Mouse (Mus musculus) E14TG2a.4 (cell line): ENCODE data around the gene Spag16.

ENCODE experiments used
- H3K27me3 ChIP-seq: 2 replicates; pipeline ENCODE4 v1.6.1; 2014; ENCODE audit warnings: low read length, control low read depth; ENCODE audit not compliant: insufficient read depth
- H3K36me3 ChIP-seq: 2 replicates; pipeline ENCODE4 v1.6.1; 2014; ENCODE audit warnings: low read length, control low read depth; ENCODE audit not compliant: insufficient read depth
- H3K4me1 ChIP-seq: replicated peaks from 2 replicates; pipeline ENCODE4 v1.6.1; 2014; ENCODE audit warnings: low read depth, low read length, control low read depth
- H3K4me3 ChIP-seq: replicated peaks from 2 replicates; pipeline ENCODE4 v1.5.1; 2014; ENCODE audit warnings: mild to moderate bottlenecking, low read length
- H3K9me3 ChIP-seq: 2 replicates; pipeline ENCODE4 v1.6.1; 2014; ENCODE audit warnings: low read length, control low read depth
- CTCF ChIP-seq: conservative IDR thresholded peaks from 2 replicates; pipeline ENCODE4 v1.5.1; 2014; ENCODE audit warnings: low read length
- NANOG ChIP-seq: IDR thresholded peaks from 2 replicates; pipeline ENCODE4 v1.6.1; 2014; ENCODE audit warnings: borderline replicate concordance, low read length, mixed read lengths
- POU5F1 ChIP-seq: IDR thresholded peaks from 2 replicates; pipeline ENCODE4 v1.6.1; 2014; ENCODE audit warnings: low read length, borderline replicate concordance

Gene Spag16

DNA sequence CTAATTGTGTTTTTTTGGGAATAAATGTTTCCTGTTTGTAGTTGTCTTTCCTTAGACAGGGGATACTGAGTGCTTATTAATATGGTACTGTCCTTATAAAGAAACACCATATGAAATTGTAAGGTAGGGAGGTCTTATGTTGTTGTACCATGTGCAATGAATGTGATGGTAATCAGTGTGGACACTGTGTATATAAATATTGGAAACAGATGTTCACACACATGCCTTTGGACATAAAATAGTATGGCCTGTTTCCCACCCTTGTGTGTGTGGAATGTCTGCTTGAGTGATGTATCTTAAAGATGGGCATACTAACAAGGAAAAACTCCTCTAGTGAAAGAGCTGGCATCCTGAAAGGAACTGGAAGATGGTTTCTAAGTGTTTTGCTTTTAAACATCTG, 692.1 kb downstream of the Spag16 start:
- TF ChIP-seq POU5F1 (no peak), CTCF (no peak), NANOG (no peak)
- H3K27me3 ChIP-seq: no peaks in the 10 kb centered on the region
- no peaks in the 10 kb centered on the region for H3K4me1 ChIP-seq
- H3K9me3 ChIP-seq: peaks cover 9% of the 10 kb centered on the region
- no peaks in the 10 kb centered on the region for H3K36me3 ChIP-seq
- no peak overlapping the region for H3K4me3 ChIP-seq

DNA sequence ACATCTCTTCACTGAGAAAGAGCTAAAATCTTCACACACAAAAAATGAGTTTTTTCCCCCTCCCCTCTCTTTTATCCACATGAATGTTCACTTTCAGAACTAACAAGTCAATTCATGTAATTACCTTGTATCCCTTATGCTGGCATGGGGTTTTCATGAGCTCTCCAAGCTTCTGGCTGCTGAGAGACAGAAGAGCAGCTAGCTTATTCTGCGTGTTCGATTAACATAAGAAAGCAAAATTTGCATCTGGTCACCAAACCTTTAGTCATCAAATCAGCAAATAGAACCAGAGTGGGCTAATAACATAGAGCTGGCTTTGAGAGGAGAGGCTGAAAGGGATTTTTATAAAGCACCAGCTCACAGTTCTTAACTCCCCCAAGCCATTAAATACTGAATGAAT, 700.4 kb downstream of the Spag16 start:
- H3K36me3 ChIP-seq: no peaks in the 10 kb centered on the region
- H3K27me3 ChIP-seq: no peaks in the 10 kb centered on the region
- peaks cover 11% of the 10 kb centered on the region for H3K9me3 ChIP-seq
- no peak for TF ChIP-seq POU5F1
- H3K4me3 ChIP-seq: no peak overlapping the region
- H3K4me1 ChIP-seq: no peaks in the 10 kb centered on the region

DNA sequence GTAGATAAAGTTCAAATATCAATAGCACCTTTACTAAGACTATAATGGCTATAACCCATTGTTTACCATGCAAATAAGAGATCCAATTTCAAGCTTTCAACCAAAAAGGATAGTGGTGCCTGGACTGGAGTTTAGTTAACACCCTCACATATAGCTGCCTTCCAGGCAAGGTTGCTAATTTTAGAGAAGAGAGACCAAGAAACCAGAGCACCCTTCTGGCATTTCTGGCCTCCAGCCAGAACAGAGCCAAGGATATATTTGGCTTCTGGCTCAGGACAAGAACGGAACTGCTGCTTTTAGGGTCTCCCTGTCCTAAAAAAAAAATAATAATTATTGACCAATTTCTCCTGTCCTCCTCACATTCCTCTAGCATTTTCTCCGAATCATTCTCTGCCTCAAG, 703.0 kb downstream of the Spag16 start:
- Histone ChIP-seq H3K36me3 (no peaks in the 10 kb centered on the region), H3K4me1 (no peaks in the 10 kb centered on the region), H3K27me3 (no peaks in the 10 kb centered on the region), H3K4me3 (no peak overlapping the region), H3K9me3 (no peaks in the 10 kb centered on the region)
- no peak for TF ChIP-seq NANOG
- no peak for TF ChIP-seq CTCF
- TF ChIP-seq POU5F1: no peak

DNA sequence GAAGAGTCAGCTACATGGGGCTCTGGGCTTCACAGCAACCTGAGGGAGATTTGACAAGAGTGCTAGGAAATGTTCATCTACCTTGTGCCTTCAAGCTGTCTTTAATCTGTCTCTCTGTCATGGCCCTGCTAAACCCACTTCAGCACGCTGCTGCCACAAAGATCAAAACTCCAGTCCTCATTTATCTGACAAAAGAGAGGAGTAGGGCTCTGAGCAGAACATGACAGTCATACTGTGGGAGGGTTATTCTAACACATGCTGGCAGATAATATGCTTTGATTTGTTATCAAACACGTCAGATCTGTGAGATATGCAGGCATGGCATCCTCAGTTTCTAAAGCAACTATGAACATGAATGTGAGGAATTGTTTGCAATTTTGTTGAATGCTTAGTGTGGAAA, 725.1 kb downstream of the Spag16 start:
- Histone ChIP-seq H3K27me3 (no peaks in the 10 kb centered on the region), H3K36me3 (no peaks in the 10 kb centered on the region)
- TF ChIP-seq CTCF (no peak), NANOG (no peak), POU5F1 (no peak)

DNA sequence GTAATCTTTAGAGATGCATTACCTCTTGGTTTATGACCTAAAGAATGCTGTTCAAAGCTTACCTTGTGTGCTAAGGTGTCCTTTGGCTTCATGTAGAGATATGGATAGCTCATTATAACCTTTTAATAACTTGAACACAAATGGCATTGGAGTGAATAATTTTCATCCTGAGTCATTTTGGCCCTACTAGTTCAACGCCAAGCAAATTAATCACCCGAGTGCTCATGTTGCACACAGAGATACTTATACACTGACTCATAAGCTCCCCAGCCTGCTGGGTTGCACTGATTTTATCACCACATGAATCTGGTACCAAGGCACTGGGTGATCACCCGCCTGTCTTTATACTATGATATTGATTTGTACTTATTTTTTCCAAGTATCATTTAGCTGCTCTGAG, 795.0 kb downstream of the Spag16 start:
- no peaks in the 10 kb centered on the region for H3K27me3 ChIP-seq
- TF ChIP-seq CTCF (no peak), NANOG (no peak), POU5F1 (no peak)
- no peaks in the 10 kb centered on the region for H3K9me3 ChIP-seq
- H3K4me3 ChIP-seq: no peak overlapping the region
- no peaks in the 10 kb centered on the region for H3K4me1 ChIP-seq
- no peaks in the 10 kb centered on the region for H3K36me3 ChIP-seq

More for the DNA sequence above, 725.1 kb downstream of the Spag16 start:
- Histone ChIP-seq H3K4me1 (no peaks in the 10 kb centered on the region), H3K4me3 (no peak overlapping the region), H3K9me3 (no peaks in the 10 kb centered on the region)

DNA sequence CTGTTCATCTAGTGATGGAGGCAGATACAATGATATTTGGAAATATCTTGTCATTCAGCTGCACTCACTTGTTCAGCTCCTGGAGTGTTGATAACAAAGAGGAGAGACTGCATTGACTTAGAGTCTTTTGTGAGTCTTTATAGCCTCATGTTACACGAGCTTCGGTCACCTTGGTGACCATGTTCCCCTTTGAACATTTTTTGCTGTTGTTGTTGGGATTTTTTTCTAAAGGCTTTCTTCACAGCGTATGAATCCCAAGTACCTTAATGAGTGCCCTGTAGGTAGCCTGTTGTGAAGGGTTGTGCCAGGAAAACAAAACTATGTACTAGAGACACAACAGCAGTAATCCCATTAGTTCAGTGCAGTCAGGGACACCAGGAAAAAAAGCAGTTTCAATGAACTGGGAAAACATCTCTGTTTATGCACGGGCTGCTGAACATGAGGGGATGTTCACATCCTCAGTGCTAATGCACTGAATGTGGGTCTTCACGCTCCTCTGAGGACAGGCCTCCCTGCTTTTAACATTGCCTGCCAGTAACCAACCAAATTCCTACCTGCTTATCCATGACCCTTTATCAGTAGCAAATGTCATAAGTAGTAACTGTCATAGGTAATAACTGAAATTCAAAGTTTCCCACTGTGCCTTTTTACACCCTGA, 798.2 kb downstream of the Spag16 start:
- no peak for TF ChIP-seq NANOG
- TF ChIP-seq CTCF: no peak
- TF ChIP-seq POU5F1: no peak
- H3K9me3 ChIP-seq: no peaks in the 10 kb centered on the region
- no peak overlapping the region for H3K4me3 ChIP-seq
- H3K27me3 ChIP-seq: no peaks in the 10 kb centered on the region
- H3K4me1 ChIP-seq: no peaks in the 10 kb centered on the region
- no peaks in the 10 kb centered on the region for H3K36me3 ChIP-seq

DNA sequence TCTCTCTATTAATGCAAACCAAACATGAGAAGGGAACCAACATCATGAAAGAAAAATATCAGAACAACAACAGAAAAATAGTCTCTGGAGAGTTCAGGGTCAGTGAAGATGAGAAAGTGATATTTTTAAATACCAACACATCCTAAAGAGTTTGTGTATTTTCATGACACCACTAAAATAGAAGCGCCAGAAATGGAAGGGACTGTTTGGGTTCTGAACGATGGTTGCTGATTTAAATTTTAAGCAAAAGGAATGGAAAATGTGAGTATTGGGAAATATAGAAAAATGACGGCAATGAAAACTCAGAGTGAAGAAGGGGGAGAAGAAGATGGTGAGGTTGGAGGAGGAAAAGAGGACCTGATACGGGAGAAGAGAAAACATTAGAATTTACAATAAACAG, 825.9 kb downstream of the Spag16 start:
- Histone ChIP-seq H3K36me3 (no peaks in the 10 kb centered on the region), H3K4me1 (no peaks in the 10 kb centered on the region), H3K27me3 (no peaks in the 10 kb centered on the region), H3K4me3 (no peak overlapping the region), H3K9me3 (no peaks in the 10 kb centered on the region)
- no peak for TF ChIP-seq NANOG
- no peak for TF ChIP-seq POU5F1

DNA sequence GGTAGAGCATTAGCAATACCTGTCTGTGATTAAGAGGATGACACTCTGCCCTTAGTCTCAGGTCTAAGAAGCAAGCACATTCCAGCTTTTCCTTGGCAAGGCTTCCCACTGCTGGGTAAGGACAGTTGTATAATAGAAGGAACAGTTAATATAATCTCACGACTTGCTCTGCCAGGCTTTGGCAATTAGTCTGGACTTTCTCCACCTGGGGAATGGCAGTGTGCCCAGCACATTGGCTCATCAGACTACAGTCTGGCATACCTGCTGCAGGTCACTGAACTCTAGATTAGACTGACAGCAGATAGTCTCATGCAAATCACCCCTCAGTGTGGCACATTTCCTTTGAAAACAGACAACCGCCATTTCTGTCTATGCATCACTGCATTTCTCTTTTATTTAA, 865.8 kb downstream of the Spag16 start:
- no peak overlapping the region for H3K4me3 ChIP-seq
- no peaks in the 10 kb centered on the region for H3K4me1 ChIP-seq
- no peaks in the 10 kb centered on the region for H3K9me3 ChIP-seq
- H3K27me3 ChIP-seq: no peaks in the 10 kb centered on the region
- H3K36me3 ChIP-seq: no peaks in the 10 kb centered on the region
- no peak for TF ChIP-seq POU5F1
- no peak for TF ChIP-seq CTCF
- TF ChIP-seq NANOG: no peak

DNA sequence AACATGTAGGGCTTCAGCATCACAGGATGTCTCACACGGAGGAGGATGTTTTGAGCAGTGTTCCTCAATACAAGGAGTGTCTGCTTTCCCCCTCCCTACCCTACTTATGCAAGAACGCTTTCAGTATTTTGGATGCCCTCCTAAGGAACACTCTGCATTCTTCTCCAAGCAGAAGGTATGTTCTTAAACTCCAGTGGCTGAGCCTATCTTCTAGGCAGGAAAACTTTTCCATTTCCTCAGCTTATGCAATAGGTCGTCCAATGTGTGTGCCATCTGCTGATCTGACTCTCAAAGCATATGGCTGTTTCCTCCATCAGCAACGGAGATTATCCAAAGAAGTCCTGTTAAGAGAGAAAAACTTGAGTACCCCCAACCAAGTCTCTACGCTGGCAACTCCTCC, 873.5 kb downstream of the Spag16 start:
- no peaks in the 10 kb centered on the region for H3K9me3 ChIP-seq
- no peaks in the 10 kb centered on the region for H3K36me3 ChIP-seq
- H3K4me1 ChIP-seq: no peaks in the 10 kb centered on the region
- H3K27me3 ChIP-seq: no peaks in the 10 kb centered on the region
- no peak overlapping the region for H3K4me3 ChIP-seq
- no peak for TF ChIP-seq POU5F1
- TF ChIP-seq CTCF: no peak
- TF ChIP-seq NANOG: no peak
